Mouse (Mus musculus): ENCODE measurements at regions not wholly inside any gene's neighbourhood (a gene's known extent, or its start where the extent isn't known, plus 50 kb on each side); places are given as distances from the start of the nearest gene placed in this dataset.

DNA sequence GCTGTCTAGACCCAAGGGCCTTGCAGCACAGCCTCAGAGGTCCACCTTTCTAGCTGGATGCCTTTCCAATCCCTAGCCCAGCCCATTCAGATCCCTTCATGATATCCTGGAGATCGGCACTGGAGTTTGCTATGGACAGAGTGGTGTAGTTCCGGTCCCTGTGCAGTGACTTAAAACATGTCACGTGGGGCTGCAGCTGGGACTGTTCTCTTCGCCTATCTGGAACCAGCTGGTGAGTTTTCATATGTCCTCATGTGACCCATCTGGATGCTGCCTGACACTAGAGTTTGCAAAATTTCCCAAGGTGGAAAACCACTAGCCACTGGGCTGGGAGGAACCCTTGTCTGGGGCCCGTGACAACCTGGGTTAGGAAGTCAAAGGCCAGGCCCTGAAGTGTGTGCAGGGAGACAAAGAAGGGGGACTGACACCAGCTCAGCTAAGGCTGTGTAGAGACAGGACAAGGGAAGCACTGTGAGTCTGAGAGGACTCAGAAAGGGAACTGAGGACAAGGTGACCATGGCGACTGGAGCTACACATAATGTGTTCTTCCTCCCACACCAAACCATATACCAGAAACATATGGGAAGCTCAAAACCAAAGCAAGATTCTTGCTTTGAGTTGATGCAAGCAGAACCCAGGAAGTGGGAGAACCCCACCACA lies 75.9 kb upstream of the Dazl start:
- Histone ChIP-seq H3K9ac (replicated peaks; ENCODE audit: low read depth, low read length) (no peak overlapping the region), H3K36me3 (replicated peaks; ENCODE audit: control insufficient read depth, insufficient read depth, low read length) (no peaks in the 10 kb centered on the region), H3K27me3 (ENCODE audit: control insufficient read depth, insufficient read depth, low read length) (no peaks in the 10 kb centered on the region), H3K4me1 (ENCODE audit: control insufficient read depth, insufficient read depth) (no peaks in the 10 kb centered on the region), H3K4me2 (ENCODE audit: low read depth, low read length) (no peak overlapping the region), H3K4me3 (ENCODE audit: low read depth, low read length) (no peak overlapping the region), H3K27ac (ENCODE audit: low read depth) (no peak overlapping the region), H3K9me3 (replicated peaks; ENCODE audit: control insufficient read depth, low read length) (no peaks in the 10 kb centered on the region)
- 0 out of 2 replicates have a peak, but pooled peaks have one; percentile 63 for ATAC-seq (ENCODE audit: insufficient read depth, low read depth)
- no peak for DNase-seq (ENCODE audit: low spot score)
- TF ChIP-seq CTCF (IDR thresholded peaks at IDR 0.05; ENCODE audit: low read depth): no peak
- no peak for TF ChIP-seq EP300 (IDR thresholded peaks at IDR 0.05; ENCODE audit: low read depth)
- WGBS: 67% methylated on average over 6 of the region's 6 CpGs

DNA sequence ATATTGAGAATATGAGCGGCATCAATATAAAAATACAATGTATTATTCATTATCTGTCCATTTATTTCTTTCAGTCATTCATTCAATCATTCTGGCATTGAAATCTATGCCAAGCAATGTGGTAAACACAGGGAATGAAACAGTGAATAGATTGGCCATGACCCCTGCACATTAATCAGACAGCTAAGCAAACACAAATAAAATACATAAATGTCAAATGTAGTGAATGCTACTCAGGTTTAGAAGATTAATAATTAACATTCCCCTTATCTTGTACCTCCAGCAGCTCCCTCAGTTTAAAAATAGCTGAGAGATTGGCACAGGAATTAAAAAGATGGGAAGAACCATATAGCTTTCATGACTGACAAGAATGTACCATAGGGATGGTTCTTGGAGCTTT lies 77.0 kb upstream of the Dazl start:
- Histone ChIP-seq H3K27me3 (ENCODE audit: control insufficient read depth, insufficient read depth, low read length) (no peaks in the 10 kb centered on the region), H3K36me3 (replicated peaks; ENCODE audit: control insufficient read depth, insufficient read depth, low read length) (no peaks in the 10 kb centered on the region), H3K4me2 (ENCODE audit: low read depth, low read length) (no peak overlapping the region), H3K4me3 (ENCODE audit: low read depth, low read length) (no peak overlapping the region), H3K9ac (replicated peaks; ENCODE audit: low read depth, low read length) (no peak overlapping the region), H3K27ac (ENCODE audit: low read depth) (no peak overlapping the region), H3K4me1 (ENCODE audit: control insufficient read depth, insufficient read depth) (no peaks in the 10 kb centered on the region), H3K9me3 (replicated peaks; ENCODE audit: control insufficient read depth, low read length) (no peaks in the 10 kb centered on the region)
- TF ChIP-seq EP300 (IDR thresholded peaks at IDR 0.05; ENCODE audit: low read depth): no peak
- no peak for TF ChIP-seq CTCF (IDR thresholded peaks at IDR 0.05; ENCODE audit: low read depth)
- no peak for ATAC-seq (ENCODE audit: insufficient read depth, low read depth)
- DNase-seq (ENCODE audit: low spot score): no peak
- 87% methylated on average over 1 of the region's 1 CpGs for WGBS

DNA sequence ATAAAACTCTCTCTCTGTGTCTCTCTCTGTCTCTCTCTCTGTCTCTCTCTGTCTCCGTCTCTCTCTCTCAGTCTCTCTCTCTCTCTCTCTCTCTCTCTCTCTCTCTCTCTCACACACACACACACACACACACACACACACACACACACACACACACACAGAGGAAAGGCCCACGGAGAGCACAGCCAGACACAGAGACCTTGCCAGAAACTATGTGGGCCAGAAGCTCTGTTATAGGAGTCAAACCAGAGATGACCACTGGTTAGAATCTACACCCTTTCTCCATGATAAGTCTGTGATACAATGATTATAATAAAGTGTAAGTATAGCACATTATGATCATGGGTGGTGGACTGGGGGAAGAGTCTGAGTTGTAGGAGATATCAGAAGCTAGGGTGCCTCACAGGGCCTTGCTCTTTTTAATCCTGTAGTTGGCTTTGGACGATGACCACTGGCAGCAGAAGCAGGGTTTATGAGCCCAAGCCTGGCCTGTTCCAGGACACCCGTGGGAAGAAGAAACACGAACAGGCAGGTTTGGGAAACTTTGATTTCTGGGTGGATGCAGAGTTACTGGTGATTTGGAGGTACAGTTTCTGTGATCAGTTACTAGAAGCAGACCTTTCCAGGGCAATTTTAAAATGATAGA lies 80.2 kb upstream of the Dazl start:
- Histone ChIP-seq H3K9me3 (replicated peaks; ENCODE audit: control insufficient read depth, low read length) (no peaks in the 10 kb centered on the region), H3K36me3 (replicated peaks; ENCODE audit: control insufficient read depth, insufficient read depth, low read length) (no peaks in the 10 kb centered on the region), H3K27ac (ENCODE audit: low read depth) (no peak overlapping the region), H3K4me3 (ENCODE audit: low read depth, low read length) (no peak overlapping the region), H3K4me2 (ENCODE audit: low read depth, low read length) (no peak overlapping the region), H3K9ac (replicated peaks; ENCODE audit: low read depth, low read length) (no peak overlapping the region), H3K4me1 (ENCODE audit: control insufficient read depth, insufficient read depth) (no peaks in the 10 kb centered on the region), H3K27me3 (ENCODE audit: control insufficient read depth, insufficient read depth, low read length) (no peaks in the 10 kb centered on the region)
- 66% methylated on average over 5 of the region's 5 CpGs for WGBS
- TF ChIP-seq CTCF (IDR thresholded peaks at IDR 0.05; ENCODE audit: low read depth) (no peak), EP300 (IDR thresholded peaks at IDR 0.05; ENCODE audit: low read depth) (no peak)
- no peak for DNase-seq (ENCODE audit: low spot score)
- ATAC-seq (ENCODE audit: insufficient read depth, low read depth): no peak

DNA sequence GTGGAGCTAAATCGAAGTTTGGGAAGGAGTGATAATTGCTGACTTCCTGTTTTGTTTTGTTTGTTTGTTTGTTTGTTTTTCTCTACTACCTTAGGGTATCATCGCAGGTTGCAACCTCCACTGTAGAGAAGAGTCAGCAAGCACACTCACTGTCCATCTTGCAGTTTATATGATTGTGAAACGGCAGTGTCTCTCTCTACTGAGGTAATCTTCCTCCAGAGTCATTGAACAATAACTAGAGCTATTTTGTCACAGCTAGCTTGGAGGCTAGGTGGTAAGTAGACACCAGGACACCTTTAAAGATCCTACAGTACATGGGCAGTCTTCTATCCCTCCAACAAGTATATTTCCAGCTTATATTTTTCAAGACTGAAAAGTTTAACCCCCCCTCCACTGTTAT lies 82.0 kb upstream of the Dazl start:
- no peak overlapping the region for H3K4me2 ChIP-seq (ENCODE audit: low read depth, low read length)
- H3K9me3 ChIP-seq (replicated peaks; ENCODE audit: control insufficient read depth, low read length): no peaks in the 10 kb centered on the region
- H3K36me3 ChIP-seq (replicated peaks; ENCODE audit: control insufficient read depth, insufficient read depth, low read length): no peaks in the 10 kb centered on the region
- no peak overlapping the region for H3K9ac ChIP-seq (replicated peaks; ENCODE audit: low read depth, low read length)
- no peak overlapping the region for H3K27ac ChIP-seq (ENCODE audit: low read depth)
- H3K4me3 ChIP-seq (ENCODE audit: low read depth, low read length): no peak overlapping the region
- WGBS: 51% methylated on average over 3 of the region's 3 CpGs
- DNase-seq (ENCODE audit: low spot score) (no peak), ATAC-seq (ENCODE audit: insufficient read depth, low read depth) (no peak)
- H3K27me3 ChIP-seq (ENCODE audit: control insufficient read depth, insufficient read depth, low read length): no peaks in the 10 kb centered on the region
- TF ChIP-seq EP300 (IDR thresholded peaks at IDR 0.05; ENCODE audit: low read depth) (no peak), CTCF (IDR thresholded peaks at IDR 0.05; ENCODE audit: low read depth) (no peak)
- no peaks in the 10 kb centered on the region for H3K4me1 ChIP-seq (ENCODE audit: control insufficient read depth, insufficient read depth)

DNA sequence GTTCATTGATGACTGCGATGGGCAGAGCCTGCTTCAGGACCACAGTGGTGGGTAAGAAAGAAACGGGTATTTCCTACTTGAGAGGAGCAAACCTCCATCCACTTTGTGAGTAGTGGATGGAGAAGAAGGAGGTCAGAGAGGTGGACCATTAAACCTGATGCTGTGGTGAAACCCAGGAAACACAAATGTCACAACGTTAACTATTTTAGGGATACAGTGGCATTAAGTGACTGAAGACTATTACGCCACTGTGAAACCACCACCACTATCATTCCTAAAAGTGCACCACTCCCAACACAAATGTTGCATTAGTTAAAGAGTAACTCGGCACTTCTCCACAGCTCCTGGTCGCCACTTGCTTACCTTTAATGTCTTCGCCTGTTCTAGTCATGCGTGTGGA lies 83.3 kb upstream of the Dazl start:
- Histone ChIP-seq H3K4me2 (ENCODE audit: low read depth, low read length) (no peak overlapping the region), H3K9me3 (replicated peaks; ENCODE audit: control insufficient read depth, low read length) (no peaks in the 10 kb centered on the region), H3K9ac (replicated peaks; ENCODE audit: low read depth, low read length) (no peak overlapping the region), H3K27me3 (ENCODE audit: control insufficient read depth, insufficient read depth, low read length) (no peaks in the 10 kb centered on the region), H3K36me3 (replicated peaks; ENCODE audit: control insufficient read depth, insufficient read depth, low read length) (no peaks in the 10 kb centered on the region), H3K4me1 (ENCODE audit: control insufficient read depth, insufficient read depth) (no peaks in the 10 kb centered on the region), H3K27ac (ENCODE audit: low read depth) (no peak overlapping the region), H3K4me3 (ENCODE audit: low read depth, low read length) (no peak overlapping the region)
- no peak for TF ChIP-seq CTCF (IDR thresholded peaks at IDR 0.05; ENCODE audit: low read depth)
- WGBS: 87% methylated on average over 8 of the region's 8 CpGs
- DNase-seq (ENCODE audit: low spot score) (no peak), ATAC-seq (ENCODE audit: insufficient read depth, low read depth) (no peak)
